Mouse (Mus musculus): ENCODE data around the gene Ifnar1. TPM values are rescaled to one million over a fixed set of nuclear protein-coding genes. Genes with fewer than 3 reads are reported as not detected.
A peak's percentile ranks its signal among the peaks of the same experiment; 100 is the strongest.

Gene Ifnar1
- polyA plus RNA-seq, 1 experiment from 2014 or later = 32.7 TPM

DNA sequence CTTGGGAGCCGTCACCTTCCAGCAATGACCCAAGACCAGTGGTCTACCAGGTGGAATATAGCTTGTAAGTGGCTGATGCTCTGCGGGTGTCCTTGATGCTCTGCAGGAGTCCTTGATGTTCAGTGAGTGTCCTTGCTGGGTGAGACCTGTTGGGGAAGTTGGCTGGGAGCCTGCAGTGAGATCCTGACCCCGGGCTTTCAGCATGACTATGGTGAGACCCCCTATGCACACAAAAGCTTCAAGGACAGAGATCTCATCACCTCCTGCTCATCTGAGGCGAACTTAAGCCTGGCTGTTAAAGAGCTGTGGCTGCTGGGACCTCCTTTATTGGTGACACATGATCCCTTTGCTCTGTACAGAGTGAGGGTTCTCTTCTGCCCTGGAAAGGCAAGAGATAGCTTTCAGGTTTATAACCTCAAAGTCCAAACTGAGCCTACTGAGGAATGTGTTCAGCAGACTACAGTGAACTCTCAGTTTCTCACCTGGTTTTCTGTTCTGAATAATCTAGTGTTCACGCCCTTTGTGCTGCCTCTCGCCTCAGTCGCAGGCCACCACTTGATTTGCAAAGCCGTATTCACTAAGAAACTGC is 70.1 kb downstream of the Ifnar1 start:
- WGBS = 71% methylated on average over 8 of the region's 8 CpGs
- H3K9me3 ChIP-seq (replicated peaks) = no peaks in the 10 kb centered on the region
- no peak overlapping the region for H3K4me2 ChIP-seq
- H3K27ac ChIP-seq = peak overlapping the region; percentile 53
- no peak for ATAC-seq (replicated peaks; ENCODE audit: insufficient number of reproducible peaks, insufficient read depth, low FRiP score, low read depth)
- H3K4me1 ChIP-seq (replicated peaks) = peaks cover 56% of the 10 kb centered on the region
- no peak overlapping the region for H3K9ac ChIP-seq
- no peaks in the 10 kb centered on the region for H3K27me3 ChIP-seq
- H3K4me3 ChIP-seq = no peak overlapping the region
- H3K36me3 ChIP-seq = peaks cover 35% of the 10 kb centered on the region

GRCm38 (mm10) chr16:91556659-91557058 is 71.6 kb downstream of the Ifnar1 start:
- no peak overlapping the region for H3K9ac ChIP-seq
- no peaks in the 10 kb centered on the region for H3K27me3 ChIP-seq
- H3K4me3 ChIP-seq = no peak overlapping the region
- no peaks in the 10 kb centered on the region for H3K9me3 ChIP-seq (replicated peaks)
- 74% methylated on average over 15 of the region's 15 CpGs for WGBS
- peaks cover 46% of the 10 kb centered on the region for H3K36me3 ChIP-seq
- H3K27ac ChIP-seq = 0 out of 2 replicates have a peak overlapping the region, but pooled peaks have one; percentile 3
- ATAC-seq (replicated peaks; ENCODE audit: insufficient number of reproducible peaks, insufficient read depth, low FRiP score, low read depth) = no peak
- peaks cover 49% of the 10 kb centered on the region for H3K4me1 ChIP-seq (replicated peaks)
- no peak overlapping the region for H3K4me2 ChIP-seq

Small RNA genes within 50 kb of the gene (microRNA-seq; reads per million reads assigned to microRNA genes)
- not detected for gene Mir6367

Other genes with a start within 250 kb of the Ifnar1 start
- 0.11 TPM in 2 replicates for gene Olig1, start 215.5 kb upstream of the Ifnar1 start, polyA plus RNA-seq (2015; fragmentation: Nextera tagmentation; extraction: Ambion mirVana)
- gene Ifnar2, start 112.5 kb upstream of the Ifnar1 start, polyA plus RNA-seq (2015; fragmentation: Nextera tagmentation; extraction: Ambion mirVana) = 52.5 and 58.9 TPM in 2 replicates
- not detected in 2 replicates for gene Gm21970, start 93.5 kb upstream of the Ifnar1 start, polyA plus RNA-seq (2015; fragmentation: Nextera tagmentation; extraction: Ambion mirVana)
- gene Il10rb, start 79.1 kb upstream of the Ifnar1 start, polyA plus RNA-seq (2015; fragmentation: Nextera tagmentation; extraction: Ambion mirVana) = 57.9 and 58.9 TPM in 2 replicates
- 114 and 129 TPM in 2 replicates for gene Ifngr2, start 61.8 kb downstream of the Ifnar1 start, polyA plus RNA-seq (2015; fragmentation: Nextera tagmentation; extraction: Ambion mirVana)
- 55.7 and 59.1 TPM in 2 replicates for gene Tmem50b, start 112.6 kb downstream of the Ifnar1 start, polyA plus RNA-seq (2015; fragmentation: Nextera tagmentation; extraction: Ambion mirVana)
- gene Dnajc28, start 133.8 kb downstream of the Ifnar1 start, polyA plus RNA-seq (2015; fragmentation: Nextera tagmentation; extraction: Ambion mirVana) = 4.6 and 7.0 TPM in 2 replicates
- gene Gart, start 161.7 kb downstream of the Ifnar1 start, polyA plus RNA-seq (2015; fragmentation: Nextera tagmentation; extraction: Ambion mirVana) = 61.2 and 78.8 TPM in 2 replicates
- 76.8 and 81.4 TPM in 2 replicates for gene Son, start 162.3 kb downstream of the Ifnar1 start, polyA plus RNA-seq (2015; fragmentation: Nextera tagmentation; extraction: Ambion mirVana)
- gene Donson, start 203.5 kb downstream of the Ifnar1 start, polyA plus RNA-seq (2015; fragmentation: Nextera tagmentation; extraction: Ambion mirVana) = 10.7 and 12.3 TPM in 2 replicates
- gene Cryzl1, start 243.7 kb downstream of the Ifnar1 start, polyA plus RNA-seq (2015; fragmentation: Nextera tagmentation; extraction: Ambion mirVana) = 50.7 and 56.2 TPM in 2 replicates
- gene Itsn1, start 244.0 kb downstream of the Ifnar1 start, polyA plus RNA-seq (2015; fragmentation: Nextera tagmentation; extraction: Ambion mirVana) = 17.6 and 22.3 TPM in 2 replicates